Mouse (Mus musculus): ENCODE results near the gene Pinlyp.

The Pinlyp gene

DNA sequence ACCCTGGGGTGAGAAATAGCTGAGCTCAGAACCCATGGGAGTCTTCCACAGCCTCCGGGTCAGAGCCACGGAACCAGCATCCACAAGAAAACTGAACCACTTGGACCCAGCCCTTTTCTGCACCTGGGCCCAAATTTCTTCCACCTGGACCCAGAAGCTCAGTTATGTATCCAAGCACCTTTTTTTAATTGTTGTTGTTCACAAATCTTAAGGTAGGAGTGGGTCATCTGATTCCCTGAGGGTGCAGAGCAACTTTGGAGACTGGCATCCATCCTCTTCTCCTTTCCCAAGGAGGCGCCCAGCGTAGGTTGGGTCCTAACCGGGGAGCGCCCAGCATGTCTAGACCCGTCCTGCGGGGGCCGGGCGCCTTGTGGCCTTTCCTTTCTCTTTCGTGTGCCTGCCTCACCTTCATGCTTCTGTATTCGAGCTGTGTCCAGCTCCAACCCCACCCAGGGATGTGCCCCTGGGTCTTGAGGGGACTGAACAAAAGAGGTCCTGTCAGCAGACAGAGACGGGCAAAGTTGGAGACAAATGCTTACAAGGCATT is at the start of gene Pinlyp, which contains the start of gene Xrcc1:
TSS of gene Pinlyp (minus strand) at position 51 of the 547 bp plus-strand sequence.
TSS of gene Xrcc1 (plus strand) at position 222 of the 547 bp plus-strand sequence.
- in situ Hi-C loops (cut with MboI, MseI): no loop called here

DNA sequence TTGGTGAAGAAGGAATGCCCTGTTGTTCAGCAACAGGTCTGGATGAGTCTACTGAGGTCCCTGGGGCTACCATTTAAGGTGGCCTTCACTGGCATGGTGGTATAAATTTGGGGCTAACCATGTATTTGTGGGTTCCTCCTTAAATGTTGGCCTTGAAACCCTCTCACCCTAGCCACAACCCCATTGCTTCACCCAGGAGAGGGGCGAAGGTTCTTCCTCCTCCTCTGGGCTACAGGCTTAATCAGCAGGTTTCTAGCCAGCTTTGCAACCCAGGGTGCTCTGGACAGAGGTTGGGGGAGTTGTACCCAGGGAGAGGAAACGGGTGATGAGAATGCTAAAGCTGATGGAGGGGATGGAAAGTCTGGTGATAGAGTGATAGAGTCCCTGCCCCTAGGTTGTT is 49.5 kb upstream of the Pinlyp start:
- in situ Hi-C loops (cut with MboI, MseI): no loop called here

DNA sequence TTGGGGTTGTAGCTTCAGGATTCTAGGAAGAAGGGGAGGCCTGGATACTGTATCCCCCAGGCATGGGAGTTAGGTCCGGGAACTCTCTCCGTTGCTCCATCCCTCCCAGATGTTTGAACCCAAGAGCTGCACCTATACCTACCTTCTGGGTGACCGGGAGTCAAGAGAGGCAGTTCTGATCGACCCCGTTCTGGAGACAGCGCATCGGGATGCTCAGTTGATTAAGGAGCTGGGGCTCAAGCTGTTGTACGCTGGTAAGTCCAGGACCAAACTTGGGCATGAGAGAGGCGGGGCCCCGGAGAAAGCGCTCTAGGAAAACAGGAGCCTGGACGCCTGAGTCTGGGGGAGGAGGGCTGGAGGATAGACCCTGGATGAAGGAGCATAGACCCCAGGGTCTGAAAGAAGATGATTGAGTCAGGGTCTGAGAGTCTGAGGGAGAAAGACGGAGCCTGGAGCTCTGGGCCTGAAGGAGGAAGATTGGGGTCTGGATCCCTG is 48.4 kb upstream of the Pinlyp start:
- in situ Hi-C loops (cut with MboI, MseI): no loop called here

DNA sequence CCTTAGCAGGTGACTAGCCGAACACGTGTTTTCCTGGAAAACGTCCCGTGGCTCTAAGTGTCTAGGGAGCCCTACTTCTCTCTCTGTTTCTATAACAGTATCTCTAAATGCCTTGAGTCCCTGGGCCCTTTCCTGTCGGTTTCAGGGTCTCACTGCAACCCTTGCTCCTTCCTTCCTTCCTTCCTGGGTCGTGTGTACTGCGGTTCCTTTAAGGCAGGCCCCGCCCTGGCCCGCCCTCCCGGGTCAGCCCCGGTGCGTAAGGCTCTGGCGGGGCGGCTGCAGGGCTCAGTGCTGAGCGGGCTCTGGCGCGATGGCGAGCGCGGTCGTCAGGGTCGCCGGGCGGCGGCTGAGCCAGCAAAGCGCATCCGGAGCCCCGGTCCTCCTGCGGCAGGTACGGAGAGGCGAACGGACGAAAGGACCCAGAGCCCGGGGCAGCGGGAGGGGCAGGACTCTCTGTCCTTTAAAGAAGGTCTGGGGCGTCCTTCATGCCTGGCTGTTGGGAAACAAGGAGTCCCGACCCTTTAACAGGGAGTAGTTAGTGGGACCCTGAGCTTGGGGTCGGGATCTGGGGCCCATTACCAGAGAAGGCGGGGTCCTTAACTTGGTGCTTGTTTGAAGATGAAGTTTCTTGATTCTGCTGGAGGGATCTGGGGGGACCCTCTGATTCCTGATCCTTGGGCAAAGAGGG is 47.8 kb upstream of the Pinlyp start:
- in situ Hi-C loops (cut with MboI, MseI): no loop called here

DNA sequence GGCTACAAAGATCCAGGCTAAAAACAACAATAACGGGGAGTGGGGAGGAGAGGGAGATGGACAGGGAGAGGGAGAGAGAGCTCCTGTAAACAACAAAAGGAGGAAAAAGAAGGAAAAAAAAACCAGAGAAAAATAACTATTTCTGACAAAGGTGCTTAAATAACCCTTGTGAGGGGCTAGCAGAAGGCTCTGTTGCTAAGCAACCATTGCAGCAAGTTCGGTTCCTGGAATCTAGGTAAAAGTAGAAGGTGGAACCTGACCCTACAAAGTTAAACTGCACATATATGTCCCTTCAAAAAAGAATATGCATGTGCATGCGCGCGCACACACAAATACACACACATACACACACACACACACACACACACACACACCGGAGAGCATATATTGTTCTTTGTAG is 46.9 kb upstream of the Pinlyp start:
- in situ Hi-C loops (cut with MboI, MseI): no loop called here

DNA sequence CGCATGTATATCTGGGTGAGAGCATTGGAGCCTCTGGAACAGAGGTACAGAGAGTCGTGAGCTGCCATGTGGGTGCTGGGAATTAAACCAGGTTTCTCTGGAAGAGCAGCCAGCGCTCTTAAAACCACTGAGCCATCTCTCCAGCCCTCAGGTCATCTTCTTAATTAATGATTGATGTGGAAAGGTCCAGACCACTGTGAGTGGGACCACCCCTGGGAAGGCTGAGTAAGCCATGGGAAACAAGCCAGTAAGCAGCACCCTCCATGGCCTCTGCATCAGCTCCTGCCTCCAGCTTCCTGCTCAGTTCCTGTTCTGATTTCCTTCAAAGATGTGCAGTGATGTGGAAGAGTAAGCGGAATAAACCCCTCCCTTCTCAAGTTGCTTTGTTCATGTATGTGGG is 46.2 kb upstream of the Pinlyp start:
- in situ Hi-C loops (cut with MboI, MseI): no loop called here

DNA sequence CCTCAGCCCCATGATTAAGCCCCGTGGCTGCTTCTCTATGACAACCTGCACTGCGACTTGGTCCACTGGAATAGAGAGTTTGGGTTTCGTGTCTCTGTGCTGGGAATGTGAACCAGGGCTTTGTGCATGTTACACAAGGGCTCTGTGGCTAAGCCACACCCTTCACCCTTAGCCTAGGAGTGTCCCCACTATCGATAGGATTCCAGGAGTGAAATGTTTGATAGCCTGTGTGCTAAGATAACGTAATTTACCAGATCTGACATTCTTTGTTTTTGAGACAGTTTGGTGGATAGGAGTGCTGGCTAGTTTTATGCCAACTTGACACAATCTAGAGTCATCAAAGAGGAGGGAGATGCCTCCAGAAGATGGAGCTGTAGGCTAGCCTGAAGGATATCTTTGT is 45.8 kb upstream of the Pinlyp start:
- in situ Hi-C loops (cut with MboI, MseI): no loop called here

DNA sequence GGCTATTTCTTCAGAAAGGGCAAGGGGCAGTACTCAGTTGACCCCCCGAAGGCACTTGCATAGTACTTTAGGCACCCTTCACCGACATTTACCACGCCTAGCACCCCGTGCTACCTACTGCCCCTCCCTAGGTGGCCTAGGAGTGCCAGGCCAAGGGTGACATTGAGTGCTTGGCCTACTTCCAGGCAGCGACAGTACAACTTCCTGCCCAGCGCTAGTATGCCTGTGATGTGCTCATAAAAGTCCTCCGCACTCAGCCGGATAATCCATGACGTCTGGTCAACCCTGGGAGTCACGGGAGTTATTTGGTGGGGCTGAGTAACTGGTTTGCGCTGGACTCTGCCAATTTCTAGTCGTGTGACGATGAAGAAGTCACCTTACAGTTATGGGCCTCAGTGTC is 42.4 kb upstream of the Pinlyp start:
- in situ Hi-C loops (cut with MboI, MseI): no loop called here

DNA sequence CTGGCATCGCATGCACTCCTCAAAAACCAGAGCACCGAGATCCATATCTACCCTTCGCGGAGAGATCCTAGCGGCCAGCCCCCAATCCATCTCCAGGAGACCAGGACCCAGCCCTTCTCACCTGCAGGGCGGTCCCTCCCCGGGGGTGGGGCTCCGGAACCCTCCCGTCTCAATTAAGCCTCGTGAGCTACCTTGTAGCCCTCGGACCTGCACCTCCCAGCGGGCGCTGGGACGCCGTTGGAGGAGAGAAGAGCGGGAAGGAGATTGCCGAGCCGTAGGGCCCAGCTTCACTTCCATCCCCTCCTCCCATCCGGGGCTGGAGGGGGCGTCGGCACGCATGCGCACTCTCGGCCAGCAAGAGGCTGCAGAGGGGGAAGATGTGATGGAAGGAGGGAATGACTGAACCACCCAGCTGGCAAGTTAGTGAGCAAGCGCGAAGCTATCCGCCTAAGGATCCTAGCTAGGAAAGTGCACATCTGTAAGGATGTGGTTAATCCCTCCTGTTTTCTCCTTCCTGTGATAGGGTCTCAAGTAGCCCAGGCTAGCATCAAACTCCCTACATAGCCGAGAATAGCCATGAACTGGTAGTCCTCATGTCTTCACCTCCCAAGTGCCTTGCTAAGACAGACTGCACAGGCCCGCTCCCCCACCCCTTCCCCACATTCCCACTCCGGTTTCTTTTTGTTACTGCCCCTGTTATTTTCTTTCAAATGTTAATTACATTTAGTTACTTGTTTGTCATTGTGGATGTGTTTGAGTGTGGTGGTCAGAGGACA is 41.6 kb upstream of the Pinlyp start, which contains the start of the genes Ethe1 and Zfp575:
TSS of gene Ethe1 (plus strand) at position 214 of the 776 bp plus-strand sequence.
TSS of gene Zfp575 (minus strand) at position 312 of the 776 bp plus-strand sequence.
- in situ Hi-C loops (cut with MboI, MseI): no loop called here

DNA sequence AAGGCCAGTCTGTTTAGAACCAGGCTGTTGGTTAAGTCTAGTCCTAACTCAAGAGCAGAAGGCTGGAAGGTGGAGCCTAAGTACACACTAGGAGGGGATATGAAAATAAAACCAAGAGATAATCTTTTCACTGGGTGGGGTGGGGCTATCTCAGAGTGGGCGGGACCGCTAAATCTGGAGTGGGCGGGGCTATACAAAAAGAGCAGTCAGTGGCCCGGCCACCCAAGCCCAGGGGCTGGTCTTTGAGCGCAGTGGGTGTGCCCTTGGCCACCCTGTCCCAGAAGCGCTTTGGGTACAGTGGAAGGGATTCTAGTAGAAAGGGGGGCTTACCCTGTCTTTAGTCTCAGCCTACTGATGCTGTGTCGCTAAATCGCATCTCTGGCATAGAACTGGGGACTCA is 40.9 kb upstream of the Pinlyp start:
- in situ Hi-C loops (cut with MboI, MseI): no loop called here

DNA sequence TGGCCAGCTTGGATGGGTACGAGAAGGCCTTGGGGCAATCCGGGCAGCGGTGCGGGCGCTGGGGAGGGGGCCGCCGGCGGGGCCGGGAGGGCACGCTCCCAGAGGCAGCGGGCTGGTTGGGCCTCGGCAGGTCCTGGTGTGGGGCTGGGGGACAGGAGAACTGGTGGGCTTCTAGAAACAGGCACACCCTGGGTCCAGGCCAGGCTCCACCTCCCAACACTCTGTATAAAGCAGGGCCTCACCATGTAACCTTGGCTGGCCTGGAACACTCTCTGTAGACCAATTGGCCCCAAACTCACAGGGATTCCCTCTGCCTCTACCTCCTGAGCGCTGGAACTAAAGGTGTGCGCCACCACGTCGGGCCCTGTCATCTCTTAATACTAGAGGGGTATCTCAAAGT is 40.1 kb upstream of the Pinlyp start:
- in situ Hi-C loops (cut with MboI, MseI): no loop called here

DNA sequence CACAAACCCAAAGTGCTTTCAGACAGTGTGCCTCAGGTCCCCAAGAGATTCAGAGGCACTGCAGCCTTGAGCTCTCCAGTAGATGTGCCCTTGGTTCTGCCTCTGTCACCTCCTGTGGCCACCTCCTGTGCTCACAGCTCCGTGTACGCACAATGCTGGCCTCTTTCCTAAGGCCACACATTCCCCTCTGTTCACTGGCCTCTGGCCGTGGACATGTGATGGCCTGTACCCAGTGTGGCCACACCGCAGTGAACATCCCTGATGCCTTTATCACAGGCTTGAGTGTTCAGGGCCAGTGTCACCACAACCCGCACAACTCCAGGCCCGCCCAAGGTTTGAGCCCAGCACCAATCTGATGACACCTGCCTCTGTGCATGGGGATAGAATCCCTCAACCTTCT is 39.0 kb upstream of the Pinlyp start:
- in situ Hi-C loops (cut with MboI, MseI): no loop called here

DNA sequence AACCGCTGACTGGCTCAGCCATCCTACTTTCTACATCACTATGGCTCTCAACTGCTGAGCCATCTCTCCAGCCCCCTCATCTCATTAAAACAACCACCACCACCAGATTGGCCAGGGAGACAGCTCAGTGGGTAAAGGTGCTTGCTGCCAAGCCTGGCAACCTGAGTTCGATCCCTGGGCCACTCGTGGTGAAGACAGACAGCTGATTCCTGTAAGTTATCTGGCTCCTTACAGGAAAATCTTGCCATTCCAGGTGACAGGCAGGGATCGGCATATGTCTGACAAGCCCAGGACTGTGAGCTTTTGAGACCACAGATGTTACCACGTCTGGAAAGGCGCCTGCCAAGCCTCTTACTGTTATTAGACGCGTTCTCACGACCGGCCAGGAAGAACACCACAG is 31.9 kb upstream of the Pinlyp start:
- in situ Hi-C loops (cut with MboI, MseI): no loop called here

DNA sequence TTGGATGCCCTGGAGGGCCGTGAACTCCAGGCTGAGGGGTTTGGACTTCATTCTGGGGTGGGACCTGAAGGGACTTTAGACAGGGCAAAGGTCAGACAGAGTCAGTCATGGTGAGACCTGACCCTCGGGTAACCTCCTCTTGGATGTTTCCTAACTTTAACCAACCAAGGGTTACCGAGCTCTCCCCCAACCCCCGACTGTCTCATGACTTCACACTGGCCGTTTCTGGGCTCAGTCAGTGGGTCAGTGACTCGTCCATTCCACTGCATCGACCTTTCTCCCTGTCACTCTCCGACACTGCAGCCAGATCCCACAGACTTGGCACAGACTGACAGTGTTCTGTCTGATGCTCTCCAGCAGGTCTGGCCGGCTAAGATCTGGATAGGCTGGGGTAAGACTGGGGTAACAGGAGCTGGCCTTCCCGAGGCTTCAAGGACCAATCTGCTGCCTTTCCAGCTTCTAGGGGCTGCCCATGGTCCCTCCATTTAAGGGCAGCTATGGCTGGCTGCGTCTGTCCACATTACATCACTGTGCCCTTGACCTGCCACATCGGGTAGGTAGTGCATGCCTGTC is 28.4 kb upstream of the Pinlyp start:
- in situ Hi-C loops (cut with MboI, MseI): no loop called here

DNA sequence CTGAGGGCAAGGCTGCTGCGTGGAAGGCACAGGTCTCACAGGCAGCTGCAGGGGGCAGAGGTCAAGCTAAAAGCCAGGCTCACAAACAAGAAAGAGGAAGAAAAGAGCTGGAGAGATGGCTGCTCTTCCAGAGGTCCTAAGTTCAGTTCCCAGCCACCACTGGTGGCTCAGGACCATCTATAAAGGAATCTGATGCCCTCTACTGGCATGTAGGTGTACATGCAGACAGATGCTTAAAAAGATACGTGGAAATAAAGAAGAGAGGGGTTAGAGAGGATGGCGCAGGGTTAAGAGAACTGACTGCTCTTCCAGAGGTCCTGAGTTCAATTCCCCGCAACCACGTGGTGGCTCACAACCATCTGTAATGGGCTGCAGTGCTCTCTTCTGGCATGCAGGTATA is 26.5 kb upstream of the Pinlyp start:
- in situ Hi-C loops (cut with MboI, MseI): no loop called here

DNA sequence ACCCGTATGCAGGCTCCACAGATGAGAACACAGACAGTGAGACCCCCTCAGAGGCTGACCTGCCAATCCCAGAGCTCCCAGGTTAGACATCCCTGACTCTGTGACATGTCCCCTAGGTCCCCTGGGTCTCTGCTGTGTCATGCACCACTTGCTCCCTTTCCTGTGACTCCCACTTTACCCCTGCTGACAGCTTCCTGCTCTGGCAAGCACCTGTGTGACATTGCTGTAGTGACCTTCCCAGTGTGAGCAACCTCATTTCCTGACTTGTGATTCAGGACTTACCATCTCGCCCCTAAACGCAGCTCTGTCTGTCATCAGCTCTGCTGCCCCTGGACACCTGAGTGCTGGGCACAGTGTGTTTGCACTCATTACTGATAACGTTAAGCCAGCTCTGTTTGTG is 25.2 kb upstream of the Pinlyp start:
- in situ Hi-C loops (cut with MboI, MseI): no loop called here

DNA sequence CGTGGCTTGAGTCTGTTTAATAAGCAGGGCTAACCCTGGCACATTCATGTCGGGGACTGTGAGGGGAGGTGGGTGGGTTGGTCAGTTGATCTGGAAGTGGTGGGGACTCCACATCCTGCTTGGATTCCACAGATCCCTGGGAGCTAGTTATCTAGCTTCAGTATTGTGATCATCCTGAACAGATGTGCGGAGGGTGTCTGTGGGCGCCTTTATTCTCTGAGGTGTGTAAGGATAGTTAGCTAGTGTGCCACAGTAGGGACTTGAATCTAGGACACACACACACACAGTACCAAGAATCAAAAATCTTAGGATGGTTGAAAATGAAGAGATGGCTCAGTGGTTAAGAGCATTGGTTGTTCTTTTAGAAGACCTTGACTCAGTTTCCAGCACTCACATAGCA is 22.6 kb upstream of the Pinlyp start:
- in situ Hi-C loops (cut with MboI, MseI): no loop called here

DNA sequence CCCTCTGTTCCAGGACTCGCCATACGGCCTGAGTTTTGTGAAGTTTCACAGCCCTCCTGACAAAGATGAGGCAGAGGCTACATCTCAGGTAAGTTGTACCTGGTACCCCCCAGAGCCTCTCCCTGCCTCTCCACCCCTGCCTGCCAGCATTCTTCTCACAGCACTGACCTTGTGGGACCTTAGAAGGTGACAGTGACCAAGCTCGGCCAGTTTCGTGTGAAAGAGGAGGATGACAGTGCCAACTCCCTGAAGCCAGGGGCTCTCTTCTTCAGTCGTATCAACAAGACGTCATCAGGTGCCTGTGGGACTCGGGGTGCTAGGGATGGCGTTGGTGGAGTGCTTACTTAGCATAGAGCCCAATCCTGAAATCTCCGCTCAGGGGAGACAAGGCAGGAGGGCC is 20.3 kb upstream of the Pinlyp start:
- in situ Hi-C loops (cut with MboI, MseI): no loop called here

DNA sequence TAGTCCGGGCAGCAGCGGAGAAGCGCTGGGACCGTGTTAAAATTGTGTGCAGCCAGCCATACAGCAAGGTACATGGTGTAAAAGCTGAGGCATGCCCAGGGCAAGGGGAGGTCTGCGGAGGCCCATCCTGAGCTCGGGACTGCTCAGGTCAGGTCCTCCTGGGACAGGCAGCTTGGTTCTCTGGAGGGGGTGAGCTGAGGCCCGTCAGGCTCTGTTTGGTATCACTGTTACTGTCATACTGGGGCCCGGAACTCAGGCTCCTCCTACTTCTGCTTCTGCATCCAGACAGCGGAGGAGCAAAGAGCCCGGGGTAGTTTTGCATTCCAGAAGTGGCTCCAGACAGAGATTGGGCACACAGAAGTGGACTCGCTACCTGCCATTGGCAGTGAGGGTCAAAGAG is 19.7 kb upstream of the Pinlyp start:
- in situ Hi-C loops (cut with MboI, MseI): no loop called here

DNA sequence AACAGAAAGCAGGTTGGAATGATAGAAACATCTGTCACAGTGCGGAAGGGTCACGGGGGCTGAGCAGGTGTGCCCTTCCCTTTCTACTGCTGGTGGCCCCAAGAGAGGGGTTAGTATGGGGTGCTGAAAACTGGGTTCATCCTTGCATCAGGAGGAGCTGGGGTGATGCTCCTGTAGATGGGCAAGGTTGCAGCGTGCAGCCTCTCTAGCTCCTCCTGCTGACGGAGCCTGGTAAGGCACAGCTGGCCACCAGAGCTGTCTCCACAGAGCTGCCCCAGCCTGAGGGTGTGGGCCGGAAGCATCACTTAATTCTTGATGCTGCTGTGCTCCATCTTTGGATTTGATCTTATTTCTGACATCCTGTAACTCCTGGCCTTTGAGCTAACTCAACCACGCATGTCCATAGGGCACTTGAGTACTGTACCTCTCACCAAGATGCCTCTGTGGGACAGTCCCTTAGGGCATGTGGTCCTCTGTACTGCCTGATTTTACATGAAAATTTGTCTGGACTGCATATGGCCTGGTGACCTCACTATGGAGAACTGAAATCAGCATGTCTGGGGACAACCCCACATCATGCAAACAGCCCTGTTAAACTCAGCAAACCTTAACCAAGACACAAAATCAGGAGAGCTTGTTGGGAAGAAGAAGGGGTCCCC is 18.8 kb upstream of the Pinlyp start:
- in situ Hi-C loops (cut with MboI, MseI): no loop called here

DNA sequence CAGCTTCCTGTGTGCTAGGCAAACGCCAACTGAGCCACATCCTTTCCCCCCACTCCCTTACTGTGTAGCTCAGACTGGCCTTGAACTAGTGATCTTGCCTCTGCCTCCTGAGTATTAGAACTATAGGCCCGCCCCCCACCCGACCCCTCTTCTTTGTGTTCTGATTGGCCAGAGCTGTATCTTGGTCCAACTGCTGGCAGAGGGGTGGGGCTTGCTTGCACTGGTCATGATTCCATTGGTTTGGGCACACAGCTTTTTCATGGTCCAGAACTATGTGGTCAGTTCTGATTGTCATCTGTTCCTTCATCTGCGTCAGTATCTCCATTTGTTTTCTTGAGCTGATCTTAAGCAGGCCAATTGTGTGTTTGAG is 17.9 kb upstream of the Pinlyp start:
- in situ Hi-C loops (cut with MboI, MseI): no loop called here

Data from T-helper 17 cell (primary cell).